Mouse (Mus musculus): ENCODE measurements around the gene Srpx.
A peak's percentile ranks its signal among the peaks of the same experiment; 100 is the strongest.

Gene Srpx

DNA sequence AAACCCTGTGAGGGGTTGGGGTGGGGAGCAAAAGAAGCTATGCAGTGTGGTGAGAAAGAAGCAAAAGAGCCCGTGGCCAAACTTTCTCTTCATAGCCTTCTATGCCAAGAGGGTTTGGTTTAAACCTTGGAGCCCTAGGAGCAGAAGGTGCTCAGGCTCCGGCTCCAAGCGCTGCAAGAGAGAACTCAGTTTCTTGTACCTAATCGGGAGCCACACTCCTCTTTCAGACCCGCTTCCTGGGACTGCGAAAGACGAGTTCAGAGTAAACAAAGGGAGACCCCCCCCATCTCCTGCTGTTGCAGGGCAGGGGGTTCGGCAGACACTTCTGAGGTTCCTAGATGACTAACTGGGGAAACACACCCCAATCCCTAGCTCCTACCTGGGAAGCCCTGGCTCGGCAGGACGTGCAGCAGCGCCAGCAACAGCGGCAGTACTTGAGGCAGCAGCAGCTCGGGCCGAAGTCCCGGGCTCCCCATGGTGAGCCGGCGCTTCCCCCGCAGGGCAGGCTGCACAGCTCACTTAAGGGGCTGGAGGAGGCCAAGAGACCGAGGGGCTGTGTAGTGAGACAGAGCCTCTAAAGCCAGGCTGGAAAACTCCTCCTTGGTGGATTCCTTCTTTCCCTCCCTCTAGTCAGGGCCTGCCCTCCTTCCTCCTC lies at the start of gene Srpx:
Gene Srpx, minus strand, starts transcription at position 645 of the 655 bp plus-strand sequence.
- DNase-seq, result peak; percentile 22 to 26

DNA sequence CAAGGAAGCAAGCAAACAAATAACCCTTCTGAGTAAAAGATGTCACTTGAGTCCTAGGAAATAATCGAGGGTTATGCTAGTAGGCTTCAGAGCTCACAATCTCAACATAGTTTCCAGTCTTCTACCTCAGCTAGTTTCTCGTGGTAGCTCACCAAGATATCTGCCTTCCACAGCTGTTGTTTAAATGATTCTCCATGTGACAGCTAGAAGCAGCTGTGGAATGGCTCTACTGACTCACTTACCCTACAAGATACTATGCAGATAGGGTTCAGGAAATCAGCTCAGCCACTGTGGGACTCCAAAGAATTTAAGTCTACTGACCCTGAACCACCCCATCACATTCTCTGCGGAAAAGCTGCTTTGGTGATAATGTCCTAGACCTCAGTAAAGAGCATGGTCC lies 34.9 kb upstream of the Srpx start:
- DNase-seq, result no peak

DNA sequence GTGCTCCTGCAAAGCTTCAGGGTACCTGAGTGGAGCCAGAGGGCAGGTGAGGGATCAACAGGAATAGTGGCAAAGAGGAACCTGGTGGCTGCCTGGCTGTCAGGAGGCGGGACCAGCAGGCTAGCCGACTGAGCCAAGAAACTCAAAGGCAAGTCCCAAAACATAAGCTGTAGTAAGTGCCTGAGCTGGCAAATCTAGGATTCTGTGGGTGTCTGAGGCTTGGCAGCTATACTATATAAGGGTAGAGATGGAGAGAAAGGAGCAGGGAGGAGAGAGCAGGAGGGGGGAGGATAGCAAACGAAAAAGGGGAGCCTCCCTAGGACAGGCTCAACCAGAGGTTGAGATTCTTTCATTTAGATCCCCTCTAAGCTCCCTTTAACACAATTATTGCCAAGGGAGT lies 1.7 kb downstream of the Srpx start:
- DNase-seq, result no peak

DNA sequence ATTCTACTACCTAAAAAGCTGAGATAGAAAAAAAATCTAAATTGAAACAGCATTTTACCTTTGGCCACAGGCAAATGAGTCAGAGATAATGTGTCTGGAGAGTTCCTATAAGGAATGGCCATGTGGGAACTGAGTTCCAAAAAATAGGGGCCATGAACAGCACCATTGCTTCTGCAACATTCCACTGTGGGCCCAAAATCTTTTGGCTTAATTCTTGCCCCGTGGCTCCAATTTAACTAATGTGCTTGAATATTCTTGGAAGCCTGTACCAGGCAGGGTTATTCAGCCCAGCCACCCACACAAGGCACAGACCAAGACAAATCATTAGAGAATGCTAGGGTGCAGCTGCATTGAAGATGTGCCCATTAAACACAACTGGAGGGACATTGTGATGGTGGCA lies 6.8 kb downstream of the Srpx start:
- DNase-seq, result no peak

DNA sequence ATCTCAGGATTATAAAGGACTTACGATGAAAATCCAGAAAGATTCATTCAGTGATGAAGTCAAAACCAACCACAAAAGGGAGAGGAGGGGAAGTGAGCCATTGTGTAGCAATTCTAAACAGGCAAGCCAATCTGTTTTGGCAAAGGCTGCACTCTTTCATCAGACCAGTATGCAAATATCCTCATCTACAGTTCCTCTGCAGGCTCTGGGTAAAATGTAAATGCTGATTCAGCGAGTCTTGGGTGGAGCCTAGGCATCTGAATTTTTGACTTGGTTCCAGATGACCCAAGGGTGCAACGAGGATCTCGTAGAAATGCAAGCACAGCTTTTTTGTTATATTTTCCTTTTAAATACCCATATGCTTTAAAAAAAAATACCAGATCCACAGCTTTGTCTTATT lies 9.0 kb downstream of the Srpx start:
- DNase-seq, result no peak

DNA sequence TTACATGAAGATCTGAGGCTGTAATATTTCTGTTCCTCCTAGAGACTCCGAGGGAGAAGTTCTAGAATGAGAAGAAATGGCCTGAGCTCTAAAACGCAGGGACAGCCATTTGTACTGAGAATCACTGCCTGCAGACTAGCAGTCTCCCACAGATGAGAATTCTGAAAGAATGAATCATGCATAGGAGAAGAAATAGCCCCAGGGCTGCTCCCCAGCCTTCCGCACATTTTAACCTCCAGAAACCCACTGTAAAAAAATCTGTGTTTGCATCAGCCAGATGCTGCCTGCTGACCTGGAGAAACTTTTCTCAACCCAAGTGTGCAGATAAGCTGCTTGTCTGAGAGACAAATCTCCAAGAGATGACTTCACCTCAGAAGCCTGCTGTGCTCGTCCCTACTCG lies 12.0 kb downstream of the Srpx start:
- DNase-seq, result no peak

DNA sequence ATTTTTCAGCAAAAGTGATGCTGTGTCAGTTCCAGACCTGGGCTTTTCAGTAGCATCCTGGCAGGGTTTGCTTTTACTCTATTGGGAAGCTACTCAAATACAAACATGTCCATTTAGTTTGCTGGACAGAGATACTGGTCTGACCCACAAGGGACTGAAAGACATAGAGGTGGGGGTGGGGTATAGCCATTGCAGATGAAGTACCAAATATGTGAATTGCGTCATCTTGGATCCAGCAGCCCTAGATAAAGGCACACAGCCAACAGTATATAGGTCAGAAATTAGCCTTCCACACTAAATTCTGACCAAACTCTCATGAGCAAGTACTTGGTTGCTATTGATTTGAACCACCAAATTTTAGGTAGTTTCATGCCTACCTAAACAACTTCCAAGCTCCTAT lies 14.8 kb downstream of the Srpx start:
- DNase-seq, result no peak

DNA sequence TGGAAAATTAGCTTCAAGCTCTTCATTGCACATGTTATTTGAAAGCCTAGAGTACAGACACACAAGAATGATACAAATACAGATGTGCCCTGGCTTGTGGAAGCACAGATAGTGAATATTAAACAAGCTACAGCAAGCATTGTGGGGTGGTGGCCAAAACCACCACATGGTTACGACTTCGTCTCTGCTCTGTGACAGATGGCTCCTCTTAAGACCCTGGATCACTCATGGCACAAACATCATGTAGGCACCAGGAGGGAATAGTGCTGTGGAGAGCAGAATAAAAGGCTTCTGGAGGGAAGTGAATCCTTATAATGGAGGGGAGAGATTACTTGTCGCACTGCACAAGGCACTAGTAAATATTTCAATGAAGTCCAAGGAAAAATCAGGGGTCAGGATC lies 21.7 kb downstream of the Srpx start:
- DNase-seq, result peak; percentile 35 to 38

DNA sequence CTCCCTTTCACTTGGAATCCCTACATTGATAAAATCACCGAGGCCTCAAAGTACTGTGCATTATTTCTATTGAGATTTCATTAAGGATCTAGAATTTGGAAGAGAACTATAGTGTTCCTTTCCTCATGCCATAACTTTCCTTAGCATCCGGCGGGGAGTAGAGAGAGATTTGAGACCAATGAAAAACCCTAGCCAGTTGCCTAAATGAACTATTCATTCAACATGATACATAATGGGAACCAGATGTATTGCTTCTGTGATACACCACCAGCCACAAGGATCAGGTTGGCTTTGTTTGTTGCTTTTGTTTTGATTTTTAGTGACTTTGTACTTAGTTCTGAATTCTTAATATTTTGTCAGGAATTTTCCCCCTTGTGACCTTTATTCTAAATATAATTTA lies 37.1 kb downstream of the Srpx start:
- no peak for DNase-seq

DNA sequence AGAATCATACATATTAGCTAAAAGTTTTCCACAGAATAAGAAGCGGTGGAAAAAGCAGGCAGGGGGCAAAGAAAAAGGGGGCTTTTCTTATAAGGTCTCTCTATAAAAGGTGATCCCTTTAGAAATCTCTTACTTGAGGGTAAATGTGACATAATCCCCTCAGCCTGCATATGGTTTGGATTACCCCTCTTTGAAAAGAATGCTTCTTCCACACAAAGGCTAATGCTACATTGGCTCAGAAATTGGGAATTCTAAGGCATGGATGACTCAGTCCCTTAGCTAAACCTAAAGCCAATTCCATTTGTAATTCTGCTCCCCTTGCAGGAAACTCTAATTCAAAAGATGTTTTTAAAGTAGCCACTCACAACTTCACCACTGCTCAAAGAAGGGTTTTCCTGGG lies 37.5 kb downstream of the Srpx start:
- DNase-seq, result no peak

DNA sequence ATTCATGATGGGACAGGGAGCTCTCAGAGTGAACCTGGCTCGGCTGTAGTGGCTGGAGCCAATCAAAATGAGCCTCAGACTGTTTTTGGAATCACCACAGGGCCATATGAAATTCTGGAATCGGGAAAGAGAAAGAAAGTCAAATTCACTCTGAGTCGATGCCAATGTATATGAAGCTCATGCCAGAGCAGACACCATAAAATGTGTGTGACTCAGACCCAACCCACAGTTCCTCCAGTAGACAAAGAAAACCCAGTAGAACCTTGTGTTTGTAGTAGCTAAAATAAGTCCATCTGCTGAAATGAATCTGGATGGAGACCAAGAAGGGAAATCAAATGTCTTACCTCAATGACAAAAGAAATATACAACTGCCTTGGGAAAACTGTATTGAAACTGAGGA lies 43.5 kb downstream of the Srpx start:
- no peak for DNase-seq

DNA sequence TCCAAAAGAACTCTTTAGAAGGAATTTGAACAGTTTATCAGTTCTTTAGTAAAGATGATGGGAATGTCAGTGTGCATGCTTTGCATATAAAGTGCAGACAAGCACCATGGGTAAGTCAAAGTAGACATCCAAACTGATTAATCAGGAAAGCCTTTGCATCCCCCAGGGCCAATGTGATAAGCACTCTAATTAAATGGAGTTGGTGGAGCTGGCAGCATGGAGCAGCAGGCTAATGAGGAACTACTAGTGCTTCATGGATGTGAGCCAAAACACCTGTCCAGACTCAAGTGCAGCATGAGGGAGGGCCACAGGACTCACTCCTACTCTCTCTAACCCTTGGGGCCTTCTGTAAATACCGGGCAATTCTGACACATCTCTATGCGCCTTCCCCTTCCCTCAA lies 46.0 kb downstream of the Srpx start:
- no peak for DNase-seq

DNA sequence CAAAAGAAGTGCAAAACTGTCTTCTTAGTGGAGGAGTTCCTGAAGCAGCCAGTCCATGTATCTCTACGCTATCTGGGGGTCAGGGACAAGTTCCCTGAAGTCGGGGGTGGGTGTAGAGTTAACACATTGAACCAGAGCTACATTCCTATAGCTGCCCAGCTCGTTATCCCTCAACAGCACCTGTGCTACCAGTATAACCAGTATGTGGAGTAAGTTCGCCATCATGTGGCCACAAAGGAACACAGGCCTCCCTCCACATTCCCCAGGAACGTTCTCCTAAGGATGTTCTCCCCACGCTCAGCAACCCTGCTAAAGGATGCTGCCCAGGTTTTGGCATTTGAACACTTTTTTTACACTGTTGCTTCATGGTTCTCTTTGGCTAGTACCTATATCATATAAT lies 46.8 kb downstream of the Srpx start:
- peak; percentile 32 to 52 for DNase-seq

DNA sequence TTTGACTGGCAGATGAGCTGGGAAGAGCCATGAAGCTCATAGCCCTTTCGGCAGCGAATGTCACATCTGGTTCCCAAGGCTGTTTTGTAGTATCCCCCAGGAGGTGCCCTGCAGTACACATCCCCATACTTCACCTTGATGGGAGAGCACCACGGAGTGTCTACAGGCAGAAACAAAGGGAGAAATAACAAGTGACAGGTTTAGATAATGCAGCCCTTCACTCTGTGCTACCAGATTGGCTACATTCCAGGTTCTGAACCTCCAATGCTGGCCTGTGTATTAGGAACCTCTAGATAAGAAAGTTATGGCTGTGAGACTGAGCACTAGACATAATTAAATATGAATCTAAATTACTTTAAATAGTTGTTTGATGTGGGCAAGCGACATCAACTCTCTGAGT lies 48.1 kb downstream of the Srpx start:
- no peak for DNase-seq

DNA sequence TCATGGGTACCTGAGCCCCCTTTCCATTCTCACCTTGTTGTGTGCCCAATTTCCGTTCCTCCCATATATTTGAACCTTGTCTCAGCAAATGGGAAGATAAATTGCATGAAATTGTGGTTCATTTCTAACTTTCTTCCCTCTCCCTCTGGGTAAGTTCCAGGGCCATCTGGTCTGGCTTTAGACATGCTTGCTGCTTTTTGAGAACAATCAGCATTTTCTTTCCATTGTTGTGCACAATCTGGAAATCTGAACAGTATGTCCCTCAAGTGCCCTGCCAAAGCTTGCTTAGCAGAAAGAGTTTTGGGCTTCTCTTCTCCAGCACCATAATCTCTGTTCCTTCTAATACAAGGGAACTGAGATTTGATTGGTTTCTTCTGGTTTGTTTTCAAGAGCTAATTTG lies 53.7 kb downstream of the Srpx start:
- DNase-seq, result no peak

DNA sequence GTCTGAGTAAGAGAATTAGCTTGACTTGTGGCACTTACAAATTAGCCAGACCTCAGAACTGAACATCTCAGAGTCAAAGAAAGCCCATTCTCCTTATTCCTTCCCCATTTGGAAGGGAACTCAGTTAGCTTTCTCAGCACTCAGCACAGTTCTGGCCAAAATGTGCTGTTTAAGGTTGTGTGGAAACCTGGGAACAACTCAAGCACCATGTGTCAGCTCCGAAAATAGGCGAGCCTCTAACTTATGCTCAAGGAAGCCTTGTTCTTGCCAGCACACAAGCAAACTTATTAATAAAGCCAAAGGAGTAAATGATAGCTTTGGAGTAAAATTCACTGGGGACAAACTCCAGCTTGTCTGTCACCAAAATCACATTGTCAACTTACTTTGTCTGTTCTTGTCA lies 54.1 kb downstream of the Srpx start:
- no peak for DNase-seq

DNA sequence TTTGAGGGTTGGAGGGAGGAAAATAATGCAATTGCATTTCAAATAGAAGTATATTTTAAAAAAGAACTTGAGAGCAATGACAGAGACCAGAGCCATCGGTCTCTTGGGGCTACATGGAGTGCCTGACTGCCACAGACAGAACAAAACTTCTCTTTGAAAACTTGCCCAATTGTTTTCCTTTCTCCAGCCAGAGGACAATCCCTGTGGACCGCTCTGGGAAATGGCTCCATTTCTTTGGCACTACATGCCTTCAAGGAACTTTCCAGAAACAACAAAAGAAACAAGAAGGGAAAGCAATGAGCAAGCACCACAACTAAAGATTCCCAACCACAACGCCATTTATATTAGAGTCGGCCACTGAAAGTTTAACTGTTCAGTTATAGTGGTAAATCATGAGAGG lies 55.3 kb downstream of the Srpx start:
- DNase-seq, result no peak

DNA sequence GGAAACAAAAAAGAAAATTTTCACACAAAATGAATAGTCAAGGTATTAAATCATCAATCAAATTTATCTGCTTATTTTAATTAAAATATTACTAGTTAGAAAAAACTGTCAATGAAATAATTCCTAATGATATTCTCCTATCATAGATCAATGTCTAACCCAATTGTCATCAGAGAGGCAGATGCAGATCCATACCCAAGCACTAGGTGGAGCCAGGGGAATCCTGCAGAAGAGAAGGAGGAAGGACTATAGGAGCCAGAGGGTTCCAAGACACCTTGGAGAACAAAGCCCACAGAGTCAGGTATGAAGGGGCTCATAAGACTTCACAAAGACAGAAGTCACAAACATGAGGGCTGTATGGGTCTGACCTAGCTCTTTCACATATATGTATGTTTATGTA lies 82.8 kb downstream of the Srpx start:
- peak in 1 of 2 experiments; percentile 3 for DNase-seq

DNA sequence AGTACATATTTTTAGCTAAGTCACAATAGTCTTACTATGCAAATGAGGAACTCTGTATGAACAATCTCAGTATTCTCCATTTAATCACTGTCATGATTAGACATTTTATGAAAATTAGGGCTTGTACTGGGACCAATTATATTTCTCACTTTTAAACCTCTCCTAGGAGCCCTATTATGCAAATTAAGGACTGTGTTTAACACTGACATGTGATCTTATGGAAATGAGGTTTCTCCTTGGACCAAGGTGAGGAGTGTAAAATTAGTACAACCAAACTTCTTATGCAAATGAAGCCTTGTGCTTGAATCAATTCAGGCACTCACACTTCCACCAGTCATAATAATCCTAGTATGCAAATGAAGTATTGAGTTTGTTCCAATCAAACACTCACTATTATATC lies 107.3 kb downstream of the Srpx start:
- DNase-seq, result no peak

DNA sequence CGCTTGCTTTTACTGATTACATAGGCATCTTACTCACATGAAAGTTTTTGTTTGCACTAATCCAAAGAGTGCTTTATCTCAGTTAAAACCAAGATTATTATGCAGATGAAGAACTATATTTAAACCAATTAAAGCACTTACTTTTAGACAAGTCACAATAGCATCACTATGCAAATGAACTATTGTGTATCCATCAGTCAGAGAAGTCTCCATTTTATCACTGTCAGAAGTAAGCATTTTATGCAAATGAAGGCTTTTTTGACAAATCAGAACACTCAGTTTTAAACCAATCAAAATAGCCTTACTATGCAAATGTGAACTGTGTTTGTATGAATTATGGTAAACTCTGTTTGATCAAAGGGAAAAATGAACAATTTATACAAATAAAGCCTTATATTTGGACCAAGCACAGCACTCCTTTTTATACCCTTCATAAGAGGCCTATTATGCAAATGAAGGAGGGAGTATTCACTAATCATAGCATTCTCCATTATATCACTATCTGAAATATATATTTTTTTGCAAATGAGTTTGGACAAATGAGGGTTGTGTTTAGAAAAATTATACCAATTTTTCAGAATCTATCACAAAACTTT lies 109.7 kb downstream of the Srpx start:
- DNase-seq, result no peak

DNA sequence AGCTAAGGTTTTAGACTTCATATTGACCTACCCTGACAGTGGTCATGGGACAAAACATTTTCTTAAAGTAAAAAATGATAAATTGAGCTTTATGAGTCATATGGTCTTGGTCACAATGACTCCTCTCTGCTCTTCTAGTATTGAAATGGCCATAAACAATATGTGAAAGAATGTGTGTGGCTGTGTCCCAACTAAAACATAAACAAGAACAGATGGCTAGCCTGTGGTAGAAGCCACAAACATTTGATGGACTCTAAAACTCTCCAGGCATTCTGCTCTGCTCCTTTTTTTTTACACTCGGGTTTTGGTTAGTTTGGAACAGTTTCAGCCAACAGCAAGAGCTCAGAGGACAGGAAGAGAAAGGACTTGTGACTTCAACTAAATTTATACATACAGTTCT lies 111.6 kb downstream of the Srpx start:
- no peak for DNase-seq

DNA sequence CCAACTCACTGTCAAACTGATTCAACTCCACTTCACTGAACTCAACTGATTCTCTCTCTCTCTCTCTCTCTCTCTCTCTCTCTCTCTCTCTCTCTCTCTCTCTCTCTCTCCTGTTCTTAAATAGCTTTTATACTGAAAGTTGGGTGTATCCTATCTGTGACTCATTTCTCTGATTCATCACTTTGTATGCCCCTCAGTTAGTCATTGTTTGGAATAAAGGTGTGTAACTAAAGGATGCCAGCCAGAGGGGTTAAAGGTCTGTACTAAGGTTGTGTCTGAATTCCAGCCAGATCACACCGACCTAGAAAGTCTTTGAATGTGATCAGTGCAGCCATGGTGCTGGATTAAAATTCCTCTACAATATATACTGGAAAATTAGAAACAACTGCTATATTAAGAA lies 116.8 kb downstream of the Srpx start:
- no peak for DNase-seq

Data from cerebellum, postnatal 25 days (tissue).